Mouse (Mus musculus): ENCODE results near the gene Wipf1.
"Not testable (repeated sequence)": the region's sequence is repeated elsewhere in the genome, so short reads cannot be mapped to it uniquely, and the experiment has no call there.

The Wipf1 gene

GRCm38 (mm10) chr2:73529356-73530330 is at the start of gene Wipf1:
TSS of gene Wipf1 (minus strand) at chr2:73529734.
- DNase-seq (ENCODE audit: extremely low read depth, low read depth), result peak; percentile 25

GRCm38 (mm10) chr2:73579168-73579567 is 49.6 kb upstream of the Wipf1 start:
- no peak for DNase-seq (ENCODE audit: extremely low read depth, low read depth)

- no peak for DNase-seq (ENCODE audit: extremely low read depth, low read depth)
Measured at GRCm38 (mm10) chr2:73574418-73574817, 44.9 kb upstream of the Wipf1 start.

GRCm38 (mm10) chr2:73573556-73573955 is 44.0 kb upstream of the Wipf1 start:
- DNase-seq (ENCODE audit: extremely low read depth, low read depth), result no peak

GRCm38 (mm10) chr2:73572539-73573372 is 43.2 kb upstream of the Wipf1 start:
- DNase-seq (ENCODE audit: extremely low read depth, low read depth), result peak; percentile 51

GRCm38 (mm10) chr2:73571901-73572300 is 42.4 kb upstream of the Wipf1 start:
- DNase-seq (ENCODE audit: extremely low read depth, low read depth), result no peak

- no peak for DNase-seq (ENCODE audit: extremely low read depth, low read depth)
Measured at GRCm38 (mm10) chr2:73571304-73571703, 41.8 kb upstream of the Wipf1 start.

- peak; percentile 66 for DNase-seq (ENCODE audit: extremely low read depth, low read depth)
Measured at GRCm38 (mm10) chr2:73566989-73567605, 37.6 kb upstream of the Wipf1 start.

GRCm38 (mm10) chr2:73566162-73566561 is 36.6 kb upstream of the Wipf1 start:
- DNase-seq (ENCODE audit: extremely low read depth, low read depth), result peak; percentile 41

- DNase-seq (ENCODE audit: extremely low read depth, low read depth), result no peak
Measured at GRCm38 (mm10) chr2:73563690-73564089, 34.2 kb upstream of the Wipf1 start.

GRCm38 (mm10) chr2:73562656-73563055 is 33.1 kb upstream of the Wipf1 start:
- DNase-seq (ENCODE audit: extremely low read depth, low read depth), result no peak

- peak; percentile 72 for DNase-seq (ENCODE audit: extremely low read depth, low read depth)
Measured at GRCm38 (mm10) chr2:73561665-73562063, 32.1 kb upstream of the Wipf1 start.

- no peak for DNase-seq (ENCODE audit: extremely low read depth, low read depth)
Measured at GRCm38 (mm10) chr2:73560899-73561664, 31.5 kb upstream of the Wipf1 start.

GRCm38 (mm10) chr2:73560445-73560844 is 30.9 kb upstream of the Wipf1 start:
- no peak for DNase-seq (ENCODE audit: extremely low read depth, low read depth)

- no peak for DNase-seq (ENCODE audit: extremely low read depth, low read depth)
Measured at GRCm38 (mm10) chr2:73557956-73558355, 28.4 kb upstream of the Wipf1 start.

- DNase-seq (ENCODE audit: extremely low read depth, low read depth), result not testable (repeated sequence)
Measured at GRCm38 (mm10) chr2:73557061-73557460, 27.5 kb upstream of the Wipf1 start.

- DNase-seq (ENCODE audit: extremely low read depth, low read depth), result no peak
Measured at GRCm38 (mm10) chr2:73554389-73554788, 24.9 kb upstream of the Wipf1 start.

- DNase-seq (ENCODE audit: extremely low read depth, low read depth), result no peak
Measured at GRCm38 (mm10) chr2:73552926-73553325, 23.4 kb upstream of the Wipf1 start.

- DNase-seq (ENCODE audit: extremely low read depth, low read depth), result peak; percentile 54
Measured at GRCm38 (mm10) chr2:73550725-73551124, 21.2 kb upstream of the Wipf1 start.

- no peak for DNase-seq (ENCODE audit: extremely low read depth, low read depth)
Measured at GRCm38 (mm10) chr2:73548542-73548941, 19.0 kb upstream of the Wipf1 start.

GRCm38 (mm10) chr2:73547256-73547655 is 17.7 kb upstream of the Wipf1 start:
- DNase-seq (ENCODE audit: extremely low read depth, low read depth), result no peak

Measured in MEL-GATA-1-ER (cell line).